Mouse (Mus musculus) cerebellum, postnatal 10 days (tissue): Measurements from ENCODE around the gene Thra.
A peak's percentile ranks its signal among the peaks of the same experiment; 100 is the strongest.
"Not testable (repeated sequence)": the region's sequence is repeated elsewhere in the genome, so short reads cannot be mapped to it uniquely, and the experiment has no call there.

Experiments
- DNase-seq, 2 experiments: peaks; one replicate each; pipeline ENCODE4 v3.0.0; 2021; ENCODE audit warnings: mixed read lengths in 2 of 2

Thra gene

GRCm38 (mm10) chr11:98717904-98718303 lies 22.5 kb upstream of the Thra start:
- peak; percentile 89 to 94 for DNase-seq

GRCm38 (mm10) chr11:98720756-98721155 lies 19.7 kb upstream of the Thra start:
- DNase-seq, result no peak

DNA sequence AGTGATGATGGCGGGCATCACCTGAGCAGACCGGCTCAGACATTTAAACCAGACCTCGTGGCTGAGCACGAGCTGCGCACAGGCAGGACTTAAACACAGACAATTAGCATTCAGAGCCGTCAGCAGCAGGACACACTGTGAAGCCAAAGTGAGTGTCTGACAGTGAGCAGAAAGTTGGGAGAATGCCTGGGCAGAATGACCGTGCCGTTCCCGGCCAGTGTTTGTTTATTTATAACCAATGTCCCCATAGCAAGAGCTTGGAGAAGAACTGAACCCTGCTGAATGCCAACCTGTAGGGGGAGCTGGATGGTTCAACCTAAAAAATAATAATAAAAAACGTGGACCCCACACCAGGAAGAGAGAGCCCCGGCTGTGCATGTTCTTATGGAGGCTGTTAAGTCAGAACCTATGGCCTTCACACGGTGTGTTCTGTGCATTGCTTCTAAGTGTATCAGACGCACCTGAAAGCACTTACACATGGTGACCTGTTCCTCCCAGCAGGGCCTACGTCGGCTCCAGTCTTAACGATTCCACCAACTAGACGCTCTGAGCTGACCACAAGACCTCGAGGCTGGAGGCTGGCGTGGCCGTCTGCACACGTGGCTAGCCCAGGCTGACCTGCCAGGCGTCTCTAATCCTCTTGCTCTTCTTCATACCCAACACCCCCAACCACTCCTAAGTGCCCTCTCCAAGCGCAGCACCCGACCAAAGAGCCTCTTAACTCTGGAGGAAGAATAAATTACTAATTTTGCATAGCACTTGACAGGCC lies 18.8 kb upstream of the Thra start:
- DNase-seq, result peak; percentile 70 to 72

DNA sequence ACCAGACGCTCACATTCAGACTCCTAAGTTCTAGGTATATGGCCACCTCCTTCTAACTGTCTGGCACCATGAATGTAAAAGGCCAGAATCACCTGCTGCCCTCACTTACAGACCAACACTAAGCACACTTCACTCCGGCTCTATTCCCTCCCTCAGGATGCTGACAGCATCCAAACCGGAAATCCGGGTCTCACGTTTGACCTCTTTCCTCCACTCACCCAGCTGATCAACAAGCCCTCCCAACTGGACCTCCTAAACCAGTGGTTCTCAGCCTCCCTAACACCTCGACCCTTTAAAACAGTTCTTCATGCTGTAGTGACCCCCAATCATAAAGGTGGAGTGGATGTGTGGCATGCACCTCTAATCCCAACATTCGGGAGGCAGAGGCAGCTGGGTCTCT lies 17.3 kb upstream of the Thra start:
- DNase-seq, result no peak

DNA sequence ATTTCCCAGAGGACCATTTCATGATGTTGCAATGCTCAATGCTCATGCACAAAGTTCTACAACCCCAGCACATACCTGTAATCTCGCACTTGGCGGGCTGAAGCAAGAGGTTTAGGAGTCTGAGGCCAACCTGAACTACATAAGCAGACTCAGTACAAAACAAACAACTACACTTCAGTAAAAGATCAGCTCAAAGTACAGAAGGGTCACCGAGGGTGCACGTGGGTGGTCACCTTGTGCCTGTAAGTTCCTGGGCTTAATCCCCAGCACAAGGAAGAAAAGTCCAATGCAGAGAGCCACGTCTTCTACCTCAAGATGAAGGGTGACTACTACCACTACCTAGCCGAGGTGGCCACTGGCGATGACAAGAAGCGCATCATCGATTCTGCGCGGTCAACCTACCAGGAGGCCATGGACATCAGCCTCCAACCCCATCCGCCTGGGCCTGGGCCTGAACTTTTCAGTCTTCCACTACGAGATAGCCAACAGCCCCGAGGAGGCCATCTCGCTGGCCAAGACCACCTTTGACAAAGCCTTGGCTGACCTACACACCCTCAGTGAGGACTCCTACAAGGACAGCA lies 14.4 kb upstream of the Thra start:
- DNase-seq, result no peak

GRCm38 (mm10) chr11:98729119-98729588 lies 11.3 kb upstream of the Thra start, which contains the start of gene Med24:
Gene Med24 (minus strand): TSS chr11:98729435.
- peak; percentile 87 to 89 for DNase-seq

DNA sequence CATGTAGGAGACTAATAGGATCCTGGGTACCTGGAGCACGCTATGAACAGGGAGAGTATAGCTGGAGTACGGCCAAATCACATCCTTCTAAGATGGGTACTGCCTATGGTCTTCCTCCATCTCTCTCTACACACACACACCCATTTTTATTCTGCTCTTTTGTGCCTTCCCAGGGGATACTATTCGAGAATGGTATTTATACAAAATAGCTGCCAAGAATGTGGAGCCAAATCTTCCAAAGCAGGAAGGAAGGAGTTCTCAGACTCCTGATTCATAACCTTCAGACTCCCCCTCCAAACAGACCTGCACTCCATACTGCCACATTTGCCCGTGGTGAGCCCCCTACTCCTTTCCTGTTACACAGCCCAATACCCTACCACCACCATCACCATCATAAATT lies 9.7 kb upstream of the Thra start:
- peak in 1 of 2 experiments; percentile 44 for DNase-seq

DNA sequence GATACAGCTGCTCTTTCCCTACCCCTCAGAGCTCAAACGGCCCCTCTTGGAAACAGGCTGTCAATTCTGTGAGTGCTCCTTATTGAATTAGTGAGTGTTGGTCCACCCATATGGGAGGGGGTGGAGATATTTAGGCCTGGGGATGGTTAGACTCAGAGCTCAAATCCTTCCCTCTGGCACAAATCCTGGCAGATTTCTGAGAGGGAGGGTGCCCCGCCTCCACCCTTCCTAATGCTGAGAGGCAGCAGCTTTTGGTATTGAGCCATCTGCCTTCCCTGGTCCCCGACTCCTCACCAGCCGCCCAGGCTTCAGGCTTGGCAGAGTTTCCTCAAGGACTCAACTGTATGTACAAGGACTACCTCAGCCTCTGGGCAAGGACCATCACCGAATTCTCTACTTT lies 9.3 kb upstream of the Thra start:
- peak; percentile 94 to 96 for DNase-seq

DNA sequence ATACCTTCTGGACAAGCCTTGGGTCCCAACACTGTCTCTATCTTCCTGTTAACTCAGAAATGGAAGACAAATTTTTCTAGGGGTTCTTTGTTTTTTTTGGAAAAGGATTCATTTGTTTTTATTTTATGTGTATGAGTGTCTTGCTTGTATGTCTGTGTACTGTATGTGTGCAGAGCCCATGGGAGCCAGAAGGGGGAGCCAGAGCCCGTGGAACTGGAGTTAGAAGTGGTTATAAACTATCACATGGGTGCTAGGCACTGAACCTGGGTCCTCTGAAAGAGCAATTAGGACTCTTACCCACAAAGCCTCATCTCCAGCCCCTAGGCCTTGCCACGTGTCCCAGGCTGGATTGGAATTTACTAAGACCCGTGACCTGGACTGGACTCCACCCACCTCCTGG lies 6.4 kb upstream of the Thra start:
- peak in 1 of 2 experiments; percentile 39 for DNase-seq

DNA sequence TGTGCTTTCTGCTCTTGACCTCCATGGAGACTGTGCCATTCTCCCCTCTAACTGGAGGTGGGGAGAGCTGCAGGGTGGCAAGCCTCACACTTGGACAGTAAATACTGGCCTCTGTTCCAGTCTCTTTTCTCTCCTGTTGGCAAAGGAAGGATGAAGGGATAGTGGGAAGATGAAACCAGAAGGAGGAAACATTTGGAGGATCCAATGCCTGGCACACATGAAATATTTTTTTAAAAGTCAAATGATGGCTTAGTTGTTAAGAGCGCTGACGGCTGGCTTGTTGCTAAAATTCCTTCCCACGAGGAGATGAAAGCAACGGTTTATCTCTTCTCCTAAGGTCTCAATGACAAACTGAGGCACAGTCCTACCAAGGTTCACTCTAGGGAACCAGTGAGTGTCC lies 5.3 kb upstream of the Thra start:
- no peak for DNase-seq

DNA sequence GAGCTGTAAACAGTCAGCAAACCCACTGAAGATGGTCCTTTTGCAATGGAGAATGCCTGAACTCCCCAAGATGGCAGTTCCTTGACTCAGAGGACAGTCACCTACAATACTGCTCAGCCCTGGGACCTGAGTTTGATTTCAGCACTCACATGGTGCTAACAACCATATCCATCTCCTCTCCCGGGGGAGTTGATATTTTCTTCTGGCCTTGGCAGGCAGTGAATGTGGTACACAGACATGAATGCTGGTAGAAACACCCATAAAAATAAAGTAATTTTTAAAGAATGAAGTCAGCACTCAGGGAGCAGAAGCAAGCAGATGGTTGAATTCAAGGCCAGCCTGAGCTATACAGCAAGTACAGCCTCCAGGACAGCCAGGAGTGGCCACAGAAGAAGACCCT lies 4.3 kb upstream of the Thra start:
- no peak for DNase-seq

GRCm38 (mm10) chr11:98737220-98737619 lies 3.2 kb upstream of the Thra start:
- not testable (repeated sequence) for DNase-seq

GRCm38 (mm10) chr11:98738428-98738911 lies 2.0 kb upstream of the Thra start:
- peak; percentile 82 to 88 for DNase-seq

GRCm38 (mm10) chr11:98738925-98739324 lies 1.5 kb upstream of the Thra start:
- DNase-seq, result peak in 1 of 2 experiments; percentile 61

DNA sequence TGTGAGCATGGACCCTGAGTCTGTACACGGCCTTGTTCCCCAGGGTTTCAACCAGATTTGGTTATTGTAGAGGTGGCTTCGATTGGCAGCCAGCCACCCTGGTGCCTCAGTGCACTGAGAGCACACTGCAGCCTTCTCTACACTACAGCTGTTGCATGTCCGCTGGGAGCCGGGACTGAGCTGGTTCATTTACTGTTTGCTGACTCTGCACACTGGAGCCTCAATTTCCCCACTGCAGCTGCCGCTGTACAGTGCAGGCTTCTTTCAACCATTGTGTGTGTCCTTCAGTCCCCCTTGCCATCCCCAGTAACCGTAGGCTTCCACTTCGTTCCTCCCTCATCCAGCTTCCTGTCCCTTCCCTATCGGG lies 429 bp upstream of the Thra start:
- peak; percentile 61 to 67 for DNase-seq

DNA sequence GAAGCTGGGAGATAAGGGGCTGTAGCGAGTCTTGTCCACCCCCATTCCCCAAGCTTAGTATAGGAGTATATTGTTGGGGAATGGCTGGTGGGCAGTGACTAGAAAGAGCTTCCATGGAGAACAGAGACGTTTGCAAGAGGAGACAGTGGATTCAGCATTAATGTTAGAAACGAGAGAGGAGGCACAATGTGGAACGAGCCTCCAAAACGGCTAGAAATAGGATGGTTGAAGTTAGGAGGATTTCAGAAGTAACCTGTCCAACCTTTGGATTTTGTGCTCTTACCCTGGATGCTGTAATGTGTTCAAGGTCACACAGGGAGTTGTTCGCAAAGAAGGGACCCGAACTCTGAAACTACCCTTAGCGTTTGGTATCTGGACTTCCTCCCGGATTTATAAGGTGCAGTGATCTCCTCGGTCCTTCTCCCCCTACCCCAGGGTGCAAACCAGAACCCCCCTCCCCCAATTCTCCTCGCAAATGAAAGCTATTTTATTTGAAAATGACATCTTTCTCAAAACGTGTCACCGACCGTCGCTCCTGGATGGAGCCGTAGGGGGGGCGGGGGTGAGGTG lies 698 bp downstream of the Thra start:
- no peak for DNase-seq

DNA sequence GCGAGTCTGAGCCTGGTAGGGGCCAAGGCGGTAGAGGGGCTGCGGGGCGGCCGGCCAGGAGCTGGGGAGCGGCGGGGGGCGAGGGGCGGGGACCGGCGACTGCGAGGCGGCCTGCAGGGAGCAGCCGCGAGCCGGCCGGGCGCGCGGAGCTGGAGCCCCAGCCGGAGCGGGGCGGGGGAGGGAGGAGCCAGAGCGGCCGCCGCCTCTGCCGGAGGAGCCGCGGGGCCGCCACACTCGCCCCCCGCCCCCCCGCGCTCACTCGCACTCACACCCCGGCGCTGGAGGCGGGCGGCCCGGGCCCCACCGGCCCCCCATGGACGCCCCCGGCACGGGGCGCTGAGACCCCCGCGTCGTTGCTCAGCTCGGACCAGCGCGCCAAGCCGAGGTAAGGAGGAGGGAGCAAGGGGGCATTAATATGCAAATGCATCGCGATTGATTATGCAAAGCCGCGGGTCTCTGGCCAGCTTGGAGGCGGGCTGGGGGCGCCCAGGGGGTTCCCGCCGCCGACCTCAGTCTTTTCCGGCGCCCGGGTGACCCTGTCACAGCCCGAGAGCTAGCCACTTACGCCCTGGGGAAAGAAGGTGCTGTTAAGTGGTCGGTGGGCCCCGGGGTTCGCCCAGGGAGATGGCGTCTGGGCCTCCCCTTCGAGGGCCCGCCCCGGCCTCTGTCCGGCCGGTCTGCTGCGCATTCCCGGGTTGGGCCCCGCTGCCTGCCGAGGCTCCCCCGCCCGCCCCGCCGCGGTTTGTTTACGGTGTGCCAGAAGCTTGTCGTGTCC lies 1.4 kb downstream of the Thra start:
- DNase-seq, result peak; percentile 93 to 95

GRCm38 (mm10) chr11:98742397-98743291 lies 2.2 kb downstream of the Thra start:
- DNase-seq, result peak; percentile 77 to 81

GRCm38 (mm10) chr11:98743655-98744345 lies 3.4 kb downstream of the Thra start:
- DNase-seq, result peak; percentile 67 to 75

GRCm38 (mm10) chr11:98744456-98745019 lies 4.1 kb downstream of the Thra start:
- no peak for DNase-seq
